Mouse (Mus musculus) layer of hippocampus, adult 8-10 months (tissue): ENCODE data around the gene Traf3ip1. TPM values are rescaled to one million over a fixed set of nuclear protein-coding genes. Genes with fewer than 3 reads are reported as not detected.

ENCODE experiments used
- DNase-seq, 2 experiments: peaks; one replicate each; pipeline ENCODE4 v3.0.0; 2022; ENCODE audit warnings: low spot score in 2 of 2
- total RNA-seq, 4 experiments: library from RNA; stranded (reverse); gene quantifications; 2 replicates each; pipeline ENCODE4 v1.2.4; 2022

The Traf3ip1 gene
- total RNA-seq, result 10 to 100 TPM; 13.3 to 14.6 (median 13.8) TPM

GRCm38 (mm10) chr1:91494457-91495140 lies at the start of gene Traf3ip1:
Gene Traf3ip1, plus strand, starts transcription at chr1:91494647.
- DNase-seq, result peak; percentile 85 to 86

- DNase-seq, result no peak
Observed at GRCm38 (mm10) chr1:91444841-91445830, 49.3 kb upstream of the Traf3ip1 start.

GRCm38 (mm10) chr1:91446060-91446459 lies 48.4 kb upstream of the Traf3ip1 start:
- no peak for DNase-seq

GRCm38 (mm10) chr1:91446511-91446910 lies 47.9 kb upstream of the Traf3ip1 start:
- no peak for DNase-seq

- no peak for DNase-seq
Observed at GRCm38 (mm10) chr1:91448688-91449087, 45.8 kb upstream of the Traf3ip1 start.

- DNase-seq, result no peak
Observed at GRCm38 (mm10) chr1:91450851-91451250, 43.6 kb upstream of the Traf3ip1 start.

- no peak for DNase-seq
Observed at GRCm38 (mm10) chr1:91451547-91452084, 42.8 kb upstream of the Traf3ip1 start.

GRCm38 (mm10) chr1:91453932-91454331 lies 40.5 kb upstream of the Traf3ip1 start:
- no peak for DNase-seq

- DNase-seq, result no peak
Observed at GRCm38 (mm10) chr1:91454366-91454765, 40.1 kb upstream of the Traf3ip1 start.

- no peak for DNase-seq
Observed at GRCm38 (mm10) chr1:91454927-91455326, 39.5 kb upstream of the Traf3ip1 start.

- no peak for DNase-seq
Observed at GRCm38 (mm10) chr1:91455661-91456161, 38.7 kb upstream of the Traf3ip1 start.

GRCm38 (mm10) chr1:91456301-91456801 lies 38.1 kb upstream of the Traf3ip1 start:
- peak; percentile 41 to 43 for DNase-seq

- no peak for DNase-seq
Observed at GRCm38 (mm10) chr1:91457116-91457515, 37.3 kb upstream of the Traf3ip1 start.

GRCm38 (mm10) chr1:91457698-91458097 lies 36.7 kb upstream of the Traf3ip1 start:
- DNase-seq, result peak; percentile 73 to 77

GRCm38 (mm10) chr1:91458223-91458861 lies 36.1 kb upstream of the Traf3ip1 start:
- DNase-seq, result peak; percentile 42 to 52

- DNase-seq, result peak; percentile 99 to 100
Observed at GRCm38 (mm10) chr1:91459059-91459809, 35.2 kb upstream of the Traf3ip1 start, which contains the start of gene Per2. Gene Per2, minus strand, starts transcription at chr1:91459324.

GRCm38 (mm10) chr1:91460069-91460468 lies 34.4 kb upstream of the Traf3ip1 start:
- no peak for DNase-seq

GRCm38 (mm10) chr1:91460564-91460963 lies 33.9 kb upstream of the Traf3ip1 start:
- DNase-seq, result no peak

- no peak for DNase-seq
Observed at GRCm38 (mm10) chr1:91463336-91463995, 31.0 kb upstream of the Traf3ip1 start.

- DNase-seq, result no peak
Observed at GRCm38 (mm10) chr1:91464436-91464835, 30.0 kb upstream of the Traf3ip1 start.
